Mouse (Mus musculus) midbrain, embryonic 16.5 days (tissue): ENCODE measurements at regions not wholly inside any gene's neighbourhood (a gene's known extent, or its start where the extent isn't known, plus 50 kb on each side); places are given as distances from the start of the nearest gene placed in this dataset.

Experiments
- ATAC-seq: fragments of 200-750 bp; cut with Nextera tagmentation; 2 replicates; pipeline ENCODE4 v1.8.0; 2017; ENCODE audit warnings: moderate TSS enrichment
- H3K27ac ChIP-seq: fragments of 300-500 bp; sonication (generic); 2 replicates; pipeline ENCODE4 v1.5.1; 2014; ENCODE audit warnings: mild to moderate bottlenecking, low read length, mixed read lengths
- H3K27me3 ChIP-seq: fragments of 300-500 bp; sonication (generic); 2 replicates; pipeline ENCODE4 v1.6.1; 2014; ENCODE audit warnings: low read depth, low read length, mixed read lengths; ENCODE audit not compliant: control insufficient read depth, insufficient read depth
- H3K36me3 ChIP-seq: fragments of 300-500 bp; sonication (generic); 2 replicates; pipeline ENCODE4 v1.6.1; 2014; ENCODE audit warnings: mild to moderate bottlenecking, low read length, moderate library complexity, mixed read lengths; ENCODE audit not compliant: control insufficient read depth, insufficient read depth
- H3K4me1 ChIP-seq: fragments of 300-500 bp; sonication (generic); 2 replicates; pipeline ENCODE4 v1.6.1; 2014; ENCODE audit warnings: mild to moderate bottlenecking, low read length, mixed read lengths; ENCODE audit not compliant: control insufficient read depth, insufficient read depth
- H3K4me2 ChIP-seq: fragments of 300-500 bp; sonication (generic); 2 replicates; pipeline ENCODE4 v1.6.1; 2014; ENCODE audit warnings: mild to moderate bottlenecking, low read length, mixed read lengths
- H3K4me3 ChIP-seq: fragments of 300-500 bp; sonication (generic); 2 replicates; pipeline ENCODE4 v1.5.1; 2014; ENCODE audit warnings: low read depth, mild to moderate bottlenecking, low read length, moderate library complexity, mixed read lengths
- H3K9ac ChIP-seq: fragments of 300-500 bp; sonication (generic); 2 replicates; pipeline ENCODE4 v1.6.1; 2014; ENCODE audit warnings: low read depth, low read length, mixed read lengths
- H3K9me3 ChIP-seq: fragments of 300-500 bp; sonication (generic); replicated peaks from 2 replicates; pipeline ENCODE4 v1.6.1; 2014; ENCODE audit warnings: mild to moderate bottlenecking, low read length, mixed read lengths; ENCODE audit not compliant: control insufficient read depth, poor library complexity, severe bottlenecking
- WGBS: fragments of 180-500 bp; shearing (Covaris S2); extraction: QIAGEN DNeasy Blood & Tissue Kit; methylation state at CpG from one replicate; pipeline ENCODE4 v1.1.7; 2014; 5-methylcytosine and 5-hydroxymethylcytosine counted together

DNA sequence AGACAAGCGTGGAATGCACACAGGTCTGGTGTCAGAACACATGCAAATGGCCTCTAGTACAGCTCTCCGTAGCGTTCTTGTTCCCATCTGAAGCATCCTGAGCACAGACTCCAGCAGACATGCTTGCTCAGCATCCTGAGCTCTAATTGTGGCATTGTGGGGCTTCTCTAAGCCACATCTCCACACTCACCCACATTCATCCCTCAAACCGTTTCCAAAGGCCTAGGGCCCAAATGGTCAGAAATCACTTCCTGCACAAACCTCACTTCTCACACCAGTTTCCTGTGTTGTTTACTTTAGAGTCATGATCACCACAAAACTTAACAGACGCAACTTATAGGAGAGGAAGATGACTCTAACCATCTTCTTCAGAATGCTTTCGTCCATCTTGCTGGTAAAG, 358.1 kb downstream of the Setd4 start:
- Histone ChIP-seq H3K27me3 (no peaks in the 10 kb centered on the region; the same call in 1 of the 2 replicates), H3K4me2 (no peak overlapping the region), H3K27ac (no peak overlapping the region), H3K9me3 (no peaks in the 10 kb centered on the region), H3K36me3 (no peaks in the 10 kb centered on the region), H3K4me1 (no peaks in the 10 kb centered on the region), H3K9ac (no peak overlapping the region), H3K4me3 (no peak overlapping the region)
- WGBS: 88% methylated on average over 6 of the region's 6 CpGs
- ATAC-seq: no peak

GRCm38 (mm10) chr16:93238898-93239297, 365.0 kb downstream of the Setd4 start:
- Histone ChIP-seq H3K27me3 (no peaks in the 10 kb centered on the region), H3K9me3 (no peaks in the 10 kb centered on the region; the same call in 1 of the 2 replicates), H3K4me2 (no peak overlapping the region), H3K9ac (no peak overlapping the region), H3K27ac (no peak overlapping the region), H3K36me3 (no peaks in the 10 kb centered on the region), H3K4me3 (no peak overlapping the region), H3K4me1 (no peaks in the 10 kb centered on the region)
- WGBS: 85% methylated on average over 4 of the region's 4 CpGs
- ATAC-seq: no peak

GRCm38 (mm10) chr16:93238326-93238725, 365.5 kb downstream of the Setd4 start:
- Histone ChIP-seq H3K27ac (no peak overlapping the region), H3K36me3 (no peaks in the 10 kb centered on the region), H3K4me1 (no peaks in the 10 kb centered on the region), H3K9ac (no peak overlapping the region), H3K4me2 (no peak overlapping the region), H3K4me3 (no peak overlapping the region), H3K27me3 (no peaks in the 10 kb centered on the region), H3K9me3 (no peaks in the 10 kb centered on the region; the same call in 1 of the 2 replicates)
- no peak for ATAC-seq
- WGBS: 85% methylated on average over 4 of the region's 4 CpGs

DNA sequence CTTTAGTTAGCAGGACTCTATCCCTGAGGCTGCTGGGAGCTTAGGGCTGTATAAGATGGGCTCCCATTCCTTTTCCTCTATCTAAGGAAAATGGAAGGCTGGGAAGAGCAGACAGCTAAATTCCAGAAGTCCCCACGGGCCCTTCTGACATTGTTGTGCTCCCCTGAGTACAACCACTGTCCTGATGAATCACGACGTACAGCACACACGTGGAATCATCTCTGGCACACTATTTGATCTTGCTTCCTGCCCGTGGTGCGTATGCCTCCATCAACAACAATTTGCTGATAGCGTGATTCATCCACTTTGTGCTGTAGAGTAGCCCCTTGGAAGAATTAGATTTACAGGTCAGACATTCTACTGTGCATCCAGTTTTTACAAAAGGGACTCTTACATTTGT, 378.2 kb downstream of the Setd4 start:
- H3K9me3 ChIP-seq: no peaks in the 10 kb centered on the region
- no peak overlapping the region for H3K4me2 ChIP-seq
- ATAC-seq: no peak
- WGBS: 85% methylated on average over 7 of the region's 7 CpGs
- no peaks in the 10 kb centered on the region for H3K36me3 ChIP-seq
- H3K4me1 ChIP-seq: no peaks in the 10 kb centered on the region
- H3K27me3 ChIP-seq: no peaks in the 10 kb centered on the region
- H3K9ac ChIP-seq: no peak overlapping the region
- H3K4me3 ChIP-seq: no peak overlapping the region
- H3K27ac ChIP-seq: no peak overlapping the region

- no peak overlapping the region for H3K27ac ChIP-seq
- H3K36me3 ChIP-seq: no peaks in the 10 kb centered on the region
- no peak overlapping the region for H3K9ac ChIP-seq
- ATAC-seq: no peak
- H3K27me3 ChIP-seq: no peaks in the 10 kb centered on the region
- no peak overlapping the region for H3K4me3 ChIP-seq
- no peaks in the 10 kb centered on the region for H3K4me1 ChIP-seq
- 88% methylated on average over 2 of the region's 2 CpGs for WGBS
- no peaks in the 10 kb centered on the region for H3K9me3 ChIP-seq
- H3K4me2 ChIP-seq: no peak overlapping the region
Observed at GRCm38 (mm10) chr16:93225196-93225595, 378.7 kb downstream of the Setd4 start.

GRCm38 (mm10) chr16:93219731-93220130, 384.1 kb downstream of the Setd4 start:
- H3K36me3 ChIP-seq: no peaks in the 10 kb centered on the region
- H3K4me1 ChIP-seq: no peaks in the 10 kb centered on the region
- ATAC-seq: no peak
- no peak overlapping the region for H3K4me2 ChIP-seq
- H3K4me3 ChIP-seq: no peak overlapping the region
- no peaks in the 10 kb centered on the region for H3K27me3 ChIP-seq
- no peak overlapping the region for H3K9ac ChIP-seq
- H3K9me3 ChIP-seq: no peaks in the 10 kb centered on the region
- no peak overlapping the region for H3K27ac ChIP-seq
- WGBS: 86% methylated on average over 9 of the region's 9 CpGs

- no peak for ATAC-seq
- H3K9me3 ChIP-seq: no peaks in the 10 kb centered on the region
- WGBS: 67% methylated on average over 10 of the region's 10 CpGs
- no peak overlapping the region for H3K27ac ChIP-seq
- no peak overlapping the region for H3K4me2 ChIP-seq
- no peaks in the 10 kb centered on the region for H3K27me3 ChIP-seq
- H3K9ac ChIP-seq: no peak overlapping the region
- H3K4me1 ChIP-seq: no peaks in the 10 kb centered on the region
- no peak overlapping the region for H3K4me3 ChIP-seq
- no peaks in the 10 kb centered on the region for H3K36me3 ChIP-seq
Observed at GRCm38 (mm10) chr16:93218402-93218801, 385.5 kb downstream of the Setd4 start.

DNA sequence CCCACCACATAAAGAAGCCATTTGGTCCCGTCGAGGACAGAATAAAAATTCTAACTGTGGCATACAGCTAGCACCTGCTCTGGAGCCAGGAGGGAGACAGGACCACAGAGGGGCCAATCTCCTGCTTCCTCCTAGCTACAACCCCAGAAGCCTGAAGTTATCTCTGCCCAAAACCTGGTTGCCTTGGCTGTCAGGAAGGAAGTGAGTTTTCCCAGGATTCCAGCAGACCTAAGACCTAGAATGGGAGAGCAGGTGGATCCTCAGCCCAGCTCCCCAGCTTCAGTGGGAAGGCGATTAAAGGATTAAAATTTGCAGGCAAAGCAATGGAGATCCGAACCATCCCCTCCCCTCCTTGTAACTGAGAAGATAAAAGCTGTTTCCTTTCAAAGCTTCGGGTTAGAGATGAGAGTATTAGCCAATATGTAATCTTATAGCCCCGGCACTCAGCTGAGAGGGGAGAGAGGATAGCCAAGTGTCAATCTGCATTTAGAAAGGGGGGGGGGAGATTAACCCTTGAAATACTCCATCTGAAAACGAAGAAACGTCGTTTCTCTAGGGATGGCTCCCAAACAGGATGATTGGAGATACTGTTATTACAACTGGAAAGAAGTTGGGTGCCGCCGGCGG, 386.1 kb downstream of the Setd4 start:
- Histone ChIP-seq H3K27ac (no peak overlapping the region), H3K9me3 (no peaks in the 10 kb centered on the region), H3K4me3 (no peak overlapping the region), H3K27me3 (no peaks in the 10 kb centered on the region), H3K9ac (no peak overlapping the region), H3K4me2 (no peak overlapping the region), H3K36me3 (no peaks in the 10 kb centered on the region), H3K4me1 (no peaks in the 10 kb centered on the region)
- ATAC-seq: no peak
- 28% methylated on average over 12 of the region's 12 CpGs for WGBS

GRCm38 (mm10) chr16:93215630-93216029, 388.2 kb downstream of the Setd4 start:
- no peak overlapping the region for H3K4me3 ChIP-seq
- H3K27ac ChIP-seq: no peak overlapping the region
- no peaks in the 10 kb centered on the region for H3K4me1 ChIP-seq
- no peaks in the 10 kb centered on the region for H3K27me3 ChIP-seq
- 95% methylated on average over 4 of the region's 4 CpGs for WGBS
- H3K9ac ChIP-seq: no peak overlapping the region
- no peak overlapping the region for H3K4me2 ChIP-seq
- no peaks in the 10 kb centered on the region for H3K9me3 ChIP-seq
- ATAC-seq: no peak
- no peaks in the 10 kb centered on the region for H3K36me3 ChIP-seq
